ENCODE assay signal across 8 mouse cellular contexts in the genomic region with DNA sequence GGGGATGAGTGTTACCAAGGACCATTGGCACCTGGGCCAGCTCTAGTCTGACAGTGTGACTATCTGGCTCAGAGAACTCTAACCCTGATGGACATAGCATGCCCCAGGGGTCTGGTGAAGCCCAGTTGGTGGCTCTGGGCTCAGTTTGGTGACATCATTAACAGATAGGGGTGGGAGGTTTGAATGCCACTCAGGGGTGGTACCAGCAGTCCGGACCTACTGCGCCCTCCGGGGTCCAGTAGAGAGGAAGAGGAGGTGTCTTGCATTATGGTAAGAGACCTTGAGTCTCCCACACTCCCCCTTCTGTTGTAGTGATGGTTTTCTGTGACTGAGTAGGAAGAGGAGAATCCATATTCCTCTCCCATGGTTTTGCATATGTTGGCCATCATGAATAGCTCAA. TPM values are rescaled to one million over a fixed set of nuclear protein-coding genes. Genes with fewer than 3 reads are reported as not detected.
DNase-seq lines count a peak whose midpoint lies in the region; ATAC-seq lines count a peak whose summit lies in the region.

No protein-coding gene starts in this region.

- peak overlapping the region; percentile 80 for H3K4me2 ChIP-seq in liver, embryonic 12.5 days

- H3K27me3 ChIP-seq in heart, embryonic 10.5 days (ENCODE audit: insufficient read depth, poor library complexity, severe bottlenecking) = peaks cover 6% of the 10 kb centered on the region; the same call in 1 of the 2 replicates
- H3K27me3 ChIP-seq in liver, embryonic 12.5 days (replicated peaks) = no peaks in the 10 kb centered on the region

- peaks cover 78% of the 10 kb centered on the region for H3K4me1 ChIP-seq in heart, embryonic 10.5 days
- H3K4me1 ChIP-seq in liver, embryonic 12.5 days = peaks cover 88% of the 10 kb centered on the region

- peak overlapping the region; percentile 96 for H3K9ac ChIP-seq in liver, embryonic 12.5 days

- 87% methylated on average over 3 of the region's 3 CpGs for WGBS in heart, embryonic 10.5 days
- 91% methylated on average over 3 of the region's 3 CpGs for whole genome bisulfite sequencing in liver, embryonic 12.5 days (ENCODE audit: insufficient replicate concordance)

- H3K9me3 ChIP-seq in heart, embryonic 10.5 days = no peaks in the 10 kb centered on the region
- no peaks in the 10 kb centered on the region for H3K9me3 ChIP-seq in liver, embryonic 12.5 days (replicated peaks)

- H3K27ac ChIP-seq in heart, embryonic 10.5 days = no peak overlapping the region
- peak overlapping the region; percentile 86 for H3K27ac ChIP-seq in liver, embryonic 12.5 days

- H3K36me3 ChIP-seq in heart, embryonic 10.5 days = peaks cover 30% of the 10 kb centered on the region
- peaks cover 66% of the 10 kb centered on the region for H3K36me3 ChIP-seq in liver, embryonic 12.5 days

- H3K4me3 ChIP-seq in heart, embryonic 10.5 days = peak overlapping the region; percentile 85; the same call in 1 of the 2 replicates
- H3K4me3 ChIP-seq in liver, embryonic 12.5 days = peak overlapping the region; percentile 91

- ATAC-seq in liver, embryonic 12.5 days = no peak
- ATAC-seq in monocyte, adult 5-6 weeks (replicated peaks; ENCODE audit: insufficient number of reproducible peaks, low FRiP score, low TSS enrichment, poor library complexity, severe bottlenecking) = no peak

- no peak for DNase-seq in heart, embryonic 10.5 days (ENCODE audit: low spot score)
- DNase-seq in heart, postnatal 4 days = no peak
- peak; percentile 39 for DNase-seq in testis, postnatal 10 days (ENCODE audit: low spot score)
- DNase-seq in testis, postnatal 14 days (ENCODE audit: low spot score) = no peak
- no peak for DNase-seq in embryo, embryonic 9.5 days (ENCODE audit: extremely low spot score)
- no peak for DNase-seq in thymus, postnatal 25 days

RNA-seq across cellular contexts. Expression of gene Hs6st1, which starts 3.4 kb away (rescaled TPM):
- 3.5 and 5.7 TPM in 2 replicates for polyA plus RNA-seq in heart, embryonic 10.5 days (2016; fragmentation: Nextera tagmentation; extraction: Ambion mirVana)
- 10 to 100 TPM; 30.0 to 33.3 TPM for total RNA-seq in heart, postnatal 4 days (2021)
- polyA plus RNA-seq in liver, embryonic 12.5 days (2016; fragmentation: Nextera tagmentation; extraction: Ambion mirVana) = 21.9 and 23.6 TPM in 2 replicates
- total RNA-seq in monocyte, adult 5-6 weeks (2017) = 16.2 to 26.3 TPM (median 21.9 TPM) in 3 replicates
